Mouse (Mus musculus) T-cell, adult 2 months (primary cell): ENCODE measurements around the gene Atp1a2.
A peak's percentile ranks its signal among the peaks of the same experiment; 100 is the strongest.
"Not testable (repeated sequence)": the region's sequence is repeated elsewhere in the genome, so short reads cannot be mapped to it uniquely, and the experiment has no call there.

ENCODE experiments used
- DNase-seq: peaks from one replicate; pipeline ENCODE4 v3.0.0; 2022; ENCODE audit warnings: low spot score

The Atp1a2 gene

DNA sequence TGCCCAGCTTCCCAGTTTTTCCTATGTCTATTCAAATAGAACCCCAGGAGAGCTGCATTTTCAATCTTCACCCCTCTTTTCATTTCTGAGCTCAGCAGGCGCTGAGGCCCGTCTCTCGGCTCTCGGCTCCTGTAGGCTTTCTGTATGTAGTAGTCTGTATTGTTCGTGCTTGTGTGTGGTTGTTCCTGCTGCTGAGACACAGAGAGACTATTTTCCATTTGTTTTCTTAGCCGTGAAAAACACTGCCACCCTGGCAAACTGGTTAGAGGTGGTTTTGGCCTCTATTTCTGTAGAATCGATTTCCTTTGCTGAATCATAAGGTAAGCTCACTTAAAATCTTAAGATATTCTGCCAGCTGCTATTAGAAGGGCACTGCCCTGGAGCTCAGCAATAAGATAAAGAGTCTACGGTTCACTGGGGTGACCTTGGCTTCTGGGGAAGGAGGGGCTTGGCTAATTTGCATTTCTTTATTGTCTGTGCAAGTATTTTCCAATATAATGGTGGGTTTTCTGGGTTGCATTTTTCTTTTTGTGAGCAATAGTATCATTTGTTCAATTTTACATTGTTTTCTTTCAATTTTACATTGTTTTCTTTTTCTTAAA is 36.3 kb downstream of the Atp1a2 start, which contains the start of gene Igsf8:
Gene Igsf8, plus strand, starts transcription at position 165 of the 602 bp plus-strand sequence.
- DNase-seq: no peak

DNA sequence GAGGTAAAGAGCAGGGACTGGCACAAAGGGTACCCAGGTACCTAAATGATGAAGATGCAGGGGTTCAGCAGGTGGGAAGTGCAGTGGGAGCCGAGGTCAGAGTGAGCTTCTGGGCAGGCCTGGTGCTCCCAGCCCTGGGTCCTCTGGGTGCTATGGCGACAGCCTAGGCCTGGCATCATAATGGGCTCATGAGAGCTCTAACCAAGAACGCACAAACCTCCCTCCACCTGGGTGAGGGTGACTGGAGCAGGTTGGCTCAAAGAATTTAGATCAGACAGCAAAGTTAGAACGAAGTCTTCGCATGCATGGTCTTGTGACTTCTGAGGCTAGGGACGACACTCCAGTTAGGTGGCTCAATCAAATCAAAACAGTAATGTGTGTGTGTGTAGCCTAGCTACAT is 39.5 kb downstream of the Atp1a2 start, which contains the start of gene Atp1a4:
Gene Atp1a4, minus strand, starts transcription at position 101 of the 400 bp plus-strand sequence.
- no peak for DNase-seq

- DNase-seq: peak; percentile 37
Observed at GRCm38 (mm10) chr1:172247679-172248078, 50.2 kb downstream of the Atp1a2 start.

- no peak for DNase-seq
Observed at GRCm38 (mm10) chr1:172247216-172247615, 50.6 kb downstream of the Atp1a2 start.

GRCm38 (mm10) chr1:172244645-172245044 is 53.2 kb downstream of the Atp1a2 start:
- not testable (repeated sequence) for DNase-seq

DNA sequence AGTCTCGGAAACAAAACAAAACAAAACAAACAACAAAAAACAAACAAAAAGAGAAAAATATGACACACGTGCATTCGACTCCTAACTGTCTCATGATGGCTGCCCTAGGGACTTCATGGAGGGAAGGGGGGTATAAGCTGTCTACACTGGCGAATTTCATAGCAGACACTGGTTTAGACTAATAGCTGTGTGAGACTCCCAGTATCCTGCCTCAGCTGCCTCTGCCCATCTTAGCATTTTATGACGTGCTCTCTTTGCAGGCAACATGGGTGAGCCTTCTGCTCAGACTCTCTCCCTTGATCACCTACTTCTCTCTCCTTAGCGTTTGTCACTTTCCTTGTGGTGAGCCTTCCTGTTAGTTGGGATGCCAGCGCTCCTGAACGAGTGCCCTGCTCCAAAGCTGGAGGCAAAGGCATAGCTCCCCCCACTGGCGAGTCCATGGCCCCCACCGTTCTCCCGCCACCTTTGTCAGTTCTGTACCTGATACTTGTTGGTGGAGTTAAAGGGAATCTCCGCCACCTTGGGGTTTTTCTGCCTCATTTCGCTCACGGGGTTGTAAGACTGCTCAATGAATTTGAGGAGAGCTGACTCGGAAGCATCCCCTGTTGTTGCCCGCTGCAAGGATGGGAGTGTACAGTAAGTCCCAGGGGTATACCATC is 54.2 kb downstream of the Atp1a2 start:
- DNase-seq: no peak

DNA sequence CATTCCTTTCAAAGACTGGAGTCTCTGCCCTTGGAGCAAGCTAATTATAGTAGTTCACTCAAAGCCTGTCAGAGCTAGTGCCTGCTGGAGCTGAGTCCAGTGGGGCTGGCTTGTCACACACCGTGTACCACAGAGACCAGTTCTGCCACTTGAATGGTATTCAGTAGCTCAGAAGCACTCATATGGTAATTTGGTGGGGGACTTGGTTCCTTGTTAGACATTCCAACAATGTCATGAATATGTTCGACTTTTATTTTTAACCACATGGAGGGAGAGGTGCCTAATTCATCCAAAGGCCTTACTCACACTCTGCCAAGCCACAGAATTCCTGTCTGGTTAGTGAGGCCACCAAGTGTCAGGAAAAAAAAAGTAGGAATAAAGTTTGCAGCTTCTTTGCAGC is 55.5 kb downstream of the Atp1a2 start:
- DNase-seq: no peak

- DNase-seq: no peak
Observed at GRCm38 (mm10) chr1:172240945-172241708, 56.7 kb downstream of the Atp1a2 start.

DNA sequence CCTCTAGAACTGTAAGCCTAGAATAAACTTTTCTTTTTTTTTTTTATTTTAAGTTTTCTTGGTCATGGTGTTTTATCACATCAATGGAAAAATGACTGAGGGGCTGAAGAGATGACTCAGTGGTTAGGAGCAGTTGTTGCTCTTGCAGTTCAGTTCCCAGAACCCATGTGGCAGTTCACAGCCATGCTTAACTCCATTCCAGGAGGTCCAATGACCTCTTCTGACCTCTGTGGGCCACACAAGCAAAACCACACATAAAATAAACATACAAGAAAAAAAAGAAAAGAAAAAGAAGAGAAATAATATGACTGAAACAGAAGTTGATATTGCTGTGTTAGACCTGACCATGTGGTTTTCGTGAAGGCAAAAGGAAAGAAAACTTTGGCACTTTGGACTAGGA is 68.6 kb downstream of the Atp1a2 start:
- DNase-seq: no peak

GRCm38 (mm10) chr1:172228209-172228608 is 69.7 kb downstream of the Atp1a2 start:
- no peak for DNase-seq
